Mouse (Mus musculus) embryonic facial prominence, embryonic 10.5 days (tissue): ENCODE data around the gene Slfn8. TPM values are rescaled to one million over a fixed set of nuclear protein-coding genes. Genes with fewer than 3 reads are reported as not detected.
"Not testable (repeated sequence)": the region's sequence is repeated elsewhere in the genome, so short reads cannot be mapped to it uniquely, and the experiment has no call there.

Source experiments
- DNase-seq: peaks from one replicate; pipeline ENCODE4 v3.0.0-alpha.2; 2017; ENCODE audit warnings: low spot score
- H3K27ac ChIP-seq: fragments of 300-500 bp; sonication (generic); replicated peaks from 2 replicates; pipeline ENCODE4 v1.5.1; 2016; ENCODE audit warnings: mild to moderate bottlenecking
- H3K27me3 ChIP-seq: fragments of 300-500 bp; sonication (generic); replicated peaks from 2 replicates; pipeline ENCODE4 v1.6.1; 2016; ENCODE audit warnings: low read depth, mild to moderate bottlenecking; ENCODE audit not compliant: poor library complexity, severe bottlenecking
- H3K36me3 ChIP-seq: fragments of 300-500 bp; sonication (generic); replicated peaks from 2 replicates; pipeline ENCODE4 v1.6.1; 2016; ENCODE audit warnings: mild to moderate bottlenecking, moderate library complexity
- H3K4me1 ChIP-seq: fragments of 300-500 bp; sonication (generic); 2 replicates; pipeline ENCODE4 v1.6.1; 2016
- H3K4me3 ChIP-seq: fragments of 300-500 bp; sonication (generic); 2 replicates; pipeline ENCODE4 v1.5.1; 2016; ENCODE audit warnings: mild to moderate bottlenecking, moderate library complexity
- H3K9me3 ChIP-seq: fragments of 300-500 bp; sonication (generic); 2 replicates; pipeline ENCODE4 v1.6.1; 2016; ENCODE audit warnings: mild to moderate bottlenecking
- WGBS: fragments of 180-500 bp; shearing (Covaris S2); methylation state at CpG from one replicate; pipeline ENCODE4 v1.1.7; 2016; 5-methylcytosine and 5-hydroxymethylcytosine counted together
- polyA plus RNA-seq: library from polyadenylated mRNA; unstranded; fragments of >200 nt; fragmentation: Nextera tagmentation; extraction: Ambion mirVana; gene quantifications from 2 replicates; pipeline ENCODE4 v1.2.1, GENCODE M21; 2016

Slfn8 gene
- polyA plus RNA-seq, 1 experiment from 2014 or later: 0.14 TPM

DNA sequence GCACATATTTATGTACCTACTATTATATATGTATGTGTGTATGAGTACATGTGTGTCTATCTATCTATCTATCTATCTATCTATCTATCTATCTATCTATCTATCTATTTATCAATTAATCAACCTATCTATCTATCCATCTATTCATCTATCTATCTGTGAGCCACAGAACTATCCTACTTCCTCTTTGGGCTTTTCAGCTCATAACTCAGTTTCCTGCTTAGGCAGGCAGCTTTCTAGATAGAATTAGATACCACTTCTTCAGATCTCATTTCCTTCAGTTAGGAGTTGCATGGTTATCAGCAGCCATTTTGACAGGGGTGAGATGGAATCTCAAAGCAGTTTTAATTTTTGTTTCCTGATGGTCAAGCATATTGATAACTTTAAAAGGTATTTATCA, 20.4 kb upstream of the Slfn8 start:
- Histone ChIP-seq H3K4me1 (no peaks in the 10 kb centered on the region), H3K36me3 (no peaks in the 10 kb centered on the region), H3K9me3 (no peaks in the 10 kb centered on the region), H3K27ac (no peak overlapping the region), H3K4me3 (no peak overlapping the region), H3K27me3 (peaks cover 19% of the 10 kb centered on the region)
- DNase-seq: no peak

DNA sequence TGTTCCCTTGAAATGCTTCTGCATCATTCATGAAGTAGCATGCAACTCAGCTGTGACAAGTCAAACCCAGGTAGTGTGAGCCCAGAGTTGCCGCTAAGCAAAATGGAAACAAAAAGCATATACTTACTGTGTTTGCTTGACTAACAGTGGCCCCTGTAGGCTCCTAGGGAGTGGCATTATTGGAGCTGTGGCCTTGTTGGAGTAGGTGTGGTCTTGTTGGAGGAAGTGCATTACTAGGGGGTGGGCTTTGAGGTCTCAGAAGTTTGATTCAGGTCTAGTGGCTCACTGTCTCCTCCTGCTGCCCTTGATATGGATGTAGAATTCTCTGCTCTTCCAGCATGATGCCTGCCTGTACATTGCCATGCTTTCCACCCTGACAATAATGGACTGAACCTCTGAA, 19.7 kb upstream of the Slfn8 start:
- Histone ChIP-seq H3K4me3 (no peak overlapping the region), H3K4me1 (no peaks in the 10 kb centered on the region), H3K27ac (no peak overlapping the region), H3K36me3 (no peaks in the 10 kb centered on the region), H3K9me3 (no peaks in the 10 kb centered on the region), H3K27me3 (peaks cover 19% of the 10 kb centered on the region)
- DNase-seq: no peak
- WGBS: 28% methylated on average over 1 of the region's 1 CpGs

DNA sequence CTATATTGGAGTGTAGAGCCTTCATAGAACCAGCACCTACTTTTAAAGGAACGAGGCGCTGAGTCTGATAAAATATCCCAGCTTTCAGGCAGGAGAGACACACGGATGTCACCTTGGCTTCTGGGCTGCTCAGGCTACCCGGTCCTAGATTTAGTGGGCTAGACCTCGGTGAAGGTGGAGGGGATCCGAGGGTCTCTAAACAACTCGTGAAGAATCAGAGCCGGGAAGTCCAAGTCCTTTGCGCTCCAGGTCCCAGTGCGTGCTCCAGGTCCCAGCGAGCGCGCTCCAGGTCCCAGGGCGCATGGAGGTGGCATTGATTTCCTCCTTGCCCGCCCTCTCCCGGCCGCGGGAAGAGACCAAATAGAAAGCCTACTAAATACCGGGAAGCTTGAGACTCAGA, 19.2 kb upstream of the Slfn8 start:
- Histone ChIP-seq H3K4me3 (peak overlapping the region; percentile 35), H3K4me1 (no peaks in the 10 kb centered on the region), H3K9me3 (no peaks in the 10 kb centered on the region), H3K27me3 (peaks cover 19% of the 10 kb centered on the region), H3K36me3 (no peaks in the 10 kb centered on the region), H3K27ac (no peak overlapping the region)
- no peak for DNase-seq
- 10% methylated on average over 19 of the region's 19 CpGs for WGBS

DNA sequence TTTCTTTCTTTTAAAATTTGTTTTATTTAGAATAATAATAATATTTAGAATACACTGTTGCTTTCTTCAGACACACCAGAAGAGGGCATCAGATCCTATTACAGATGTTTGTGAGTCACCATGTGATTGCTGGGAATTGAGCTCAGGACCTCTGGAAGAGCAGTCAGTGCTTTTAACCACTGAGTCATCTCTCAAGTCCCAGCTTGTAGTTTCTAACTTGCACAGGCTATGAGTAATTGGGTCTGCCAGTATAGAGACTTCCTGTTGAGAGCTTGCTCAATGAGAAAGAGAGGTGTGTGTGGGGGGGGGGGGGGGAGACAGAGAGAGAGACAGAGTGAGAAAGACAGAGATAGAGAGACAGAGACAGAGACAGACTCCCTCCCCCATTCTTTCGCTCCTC, 18.5 kb upstream of the Slfn8 start:
- Histone ChIP-seq H3K4me3 (no peak overlapping the region), H3K36me3 (no peaks in the 10 kb centered on the region), H3K4me1 (no peaks in the 10 kb centered on the region), H3K9me3 (no peaks in the 10 kb centered on the region), H3K27ac (no peak overlapping the region), H3K27me3 (peaks cover 19% of the 10 kb centered on the region)
- WGBS: no CpG with 5 or more reads among the region's 1 CpGs
- no peak for DNase-seq

DNA sequence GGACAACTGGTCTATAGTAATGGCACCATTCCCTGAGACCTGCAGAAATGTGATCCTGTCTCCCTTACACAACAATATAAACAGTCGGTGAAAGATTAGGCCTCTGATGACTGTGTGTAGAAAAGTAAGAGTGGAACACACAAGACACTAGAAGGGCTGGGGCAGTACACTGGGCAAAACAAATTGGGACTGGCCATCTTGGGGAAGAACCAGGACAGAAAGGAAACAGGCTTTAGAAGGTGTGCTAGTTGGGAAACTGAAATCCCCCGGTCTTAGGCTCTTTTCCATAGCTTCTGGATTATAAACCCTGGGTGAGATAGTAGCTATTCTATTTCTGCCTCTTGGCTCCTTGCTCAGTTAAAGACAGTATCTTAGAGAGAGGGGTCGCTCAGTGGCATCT, 18.1 kb upstream of the Slfn8 start:
- not testable (repeated sequence) for DNase-seq, H3K36me3 ChIP-seq, H3K4me1 ChIP-seq, H3K27ac ChIP-seq, H3K9me3 ChIP-seq, H3K4me3 ChIP-seq
- peaks cover 19% of the 10 kb centered on the region for H3K27me3 ChIP-seq
- 81% methylated on average over 3 of the region's 3 CpGs for WGBS

DNA sequence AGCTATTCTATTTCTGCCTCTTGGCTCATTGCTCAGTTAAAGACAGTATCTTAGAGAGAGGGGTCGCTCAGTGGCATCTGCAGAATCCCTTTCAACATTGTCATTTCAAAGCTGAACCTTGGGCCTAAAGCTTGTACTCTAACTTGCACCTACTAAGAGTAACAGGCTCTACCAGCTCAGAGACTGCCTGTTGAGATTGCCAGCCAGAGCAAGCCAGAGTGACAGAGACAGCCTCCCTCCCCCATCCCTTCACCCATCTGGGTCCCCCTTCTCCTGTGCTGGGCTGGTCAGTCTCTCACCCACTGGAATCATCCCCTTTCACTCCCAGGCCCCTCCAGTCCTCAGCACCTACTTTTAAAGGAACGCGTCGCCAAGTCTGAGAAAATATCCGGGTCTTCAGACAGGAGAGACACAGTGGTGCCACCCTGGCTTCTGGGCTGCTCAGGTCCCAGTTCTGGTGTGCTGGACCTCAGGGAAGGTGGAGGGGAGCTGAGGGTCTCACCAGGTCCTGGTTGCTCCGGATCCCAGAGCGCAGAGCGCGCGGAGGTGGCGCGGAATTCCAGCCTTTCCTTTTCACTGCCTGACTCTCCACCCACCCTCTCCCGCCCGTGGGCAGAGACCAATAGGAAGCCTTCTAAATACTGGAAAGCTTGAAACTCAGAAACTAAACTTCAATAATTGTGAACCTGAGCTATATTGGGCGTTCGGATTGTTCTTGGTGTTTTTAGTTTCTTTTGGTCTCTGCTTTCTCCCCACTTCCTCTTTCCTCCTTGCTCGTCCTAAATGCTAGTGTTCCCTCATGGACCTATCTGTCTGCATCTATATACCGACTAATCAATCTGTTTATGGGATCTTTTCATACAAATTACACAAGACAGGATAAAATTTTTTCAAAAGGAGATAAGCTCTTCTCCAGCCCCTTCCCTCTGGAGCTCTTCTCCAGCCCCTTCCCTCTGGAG, 770 bp downstream of the Slfn8 start:
- not testable (repeated sequence) for H3K4me3 ChIP-seq, H3K9me3 ChIP-seq, H3K27ac ChIP-seq, DNase-seq, H3K36me3 ChIP-seq, H3K4me1 ChIP-seq, H3K27me3 ChIP-seq
- WGBS: 80% methylated on average over 18 of the region's 18 CpGs

DNA sequence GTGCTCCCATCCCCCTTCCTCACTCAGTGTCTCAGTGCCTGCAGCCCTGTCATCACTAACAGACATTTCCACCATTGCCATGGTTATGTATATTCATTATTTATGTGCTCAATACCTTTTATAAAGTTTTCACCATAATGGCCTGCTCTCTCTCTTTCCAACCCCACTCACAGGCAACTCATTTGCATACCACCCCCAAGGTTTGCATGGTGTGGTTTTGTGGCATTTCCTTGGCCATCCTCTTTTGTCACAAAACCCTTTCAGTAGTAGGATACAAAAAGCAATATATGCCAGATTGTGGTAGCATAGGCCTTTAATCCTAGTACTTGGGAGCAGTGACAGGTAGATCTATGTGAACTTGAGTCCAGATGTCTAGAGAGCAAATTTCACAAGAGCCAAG, 4.5 kb downstream of the Slfn8 start:
- Histone ChIP-seq H3K36me3 (no peaks in the 10 kb centered on the region), H3K27me3 (no peaks in the 10 kb centered on the region), H3K4me3 (no peak overlapping the region), H3K27ac (no peak overlapping the region), H3K4me1 (no peaks in the 10 kb centered on the region), H3K9me3 (no peaks in the 10 kb centered on the region)
- DNase-seq: no peak

DNA sequence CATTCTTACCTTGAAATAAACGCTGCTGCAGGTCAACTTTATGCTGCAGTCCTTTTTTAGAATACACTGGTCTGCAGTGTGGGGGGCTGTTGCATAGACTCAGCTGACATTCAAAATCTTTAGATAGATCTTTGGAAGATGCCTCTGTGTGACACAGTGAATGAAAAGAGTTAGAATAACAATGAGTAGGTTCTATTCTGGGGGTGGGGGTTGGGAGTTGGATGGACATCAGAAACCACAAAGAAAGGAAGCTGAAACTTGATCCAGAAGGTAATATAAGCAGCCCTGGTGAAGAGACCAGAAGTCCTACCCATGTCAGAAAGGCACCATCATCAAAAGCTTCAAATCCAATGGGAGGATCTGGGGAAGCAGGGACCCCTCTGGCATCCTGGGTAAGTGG, 7.3 kb downstream of the Slfn8 start:
- no peaks in the 10 kb centered on the region for H3K36me3 ChIP-seq
- DNase-seq: no peak
- WGBS: 82% methylated on average over 1 of the region's 1 CpGs

DNA sequence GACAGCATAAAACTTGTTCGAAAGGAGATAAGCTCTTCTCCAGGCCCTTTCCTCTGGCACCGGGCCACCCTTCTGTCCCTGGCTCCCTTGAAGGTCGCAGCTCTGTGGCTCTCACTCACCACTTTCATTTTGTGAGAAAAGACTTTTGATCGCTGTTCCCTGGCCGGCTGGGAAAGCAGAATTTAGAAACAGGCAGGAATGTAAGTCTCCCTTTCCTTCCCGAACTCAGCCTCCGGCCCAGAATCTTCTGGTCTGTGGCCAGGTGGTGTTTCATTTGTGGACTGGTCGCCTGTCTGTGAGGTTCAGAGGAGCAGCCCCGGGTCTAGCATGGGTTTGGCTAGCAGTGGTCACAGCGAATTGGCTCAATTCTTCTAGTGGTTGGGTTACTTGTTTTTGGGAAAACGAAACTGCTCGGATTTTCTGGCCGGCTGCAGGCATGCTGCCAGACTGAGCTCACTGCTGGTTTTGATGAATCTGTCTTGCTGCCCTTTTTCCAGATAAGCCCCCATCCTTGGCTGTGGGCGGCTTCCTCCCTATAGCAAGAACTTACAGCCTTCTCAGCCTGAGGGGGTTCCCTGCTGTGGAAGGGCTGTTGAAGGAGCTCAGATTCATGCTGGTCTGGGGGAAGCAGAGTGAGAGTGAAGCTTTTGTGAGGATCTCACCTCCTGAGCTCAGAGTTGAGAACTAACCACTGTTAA, 29.0 kb downstream of the Slfn8 start, which contains the start of gene Slfn9:
Gene Slfn9 (minus strand): TSS at position 362 of the 698 bp plus-strand sequence.
- DNase-seq: peak; percentile 47
- Histone ChIP-seq H3K4me3 (peak within 1 kb of the TSS; percentile 53), H3K4me1 (peaks cover 25% of the 10 kb centered on the region), H3K27me3 (peaks cover 34% of the 10 kb centered on the region), H3K27ac (peak within 1 kb of the TSS; percentile 75), H3K9me3 (no peaks in the 10 kb centered on the region), H3K36me3 (peaks cover 7% of the 10 kb centered on the region)
- WGBS: 8% methylated on average over 14 of the region's 14 CpGs

More for the DNA sequence above, 7.3 kb downstream of the Slfn8 start:
- H3K4me1 ChIP-seq: no peaks in the 10 kb centered on the region
- H3K27me3 ChIP-seq: no peaks in the 10 kb centered on the region
- no peak overlapping the region for H3K4me3 ChIP-seq
- H3K27ac ChIP-seq: no peak overlapping the region
- H3K9me3 ChIP-seq: no peaks in the 10 kb centered on the region

DNA sequence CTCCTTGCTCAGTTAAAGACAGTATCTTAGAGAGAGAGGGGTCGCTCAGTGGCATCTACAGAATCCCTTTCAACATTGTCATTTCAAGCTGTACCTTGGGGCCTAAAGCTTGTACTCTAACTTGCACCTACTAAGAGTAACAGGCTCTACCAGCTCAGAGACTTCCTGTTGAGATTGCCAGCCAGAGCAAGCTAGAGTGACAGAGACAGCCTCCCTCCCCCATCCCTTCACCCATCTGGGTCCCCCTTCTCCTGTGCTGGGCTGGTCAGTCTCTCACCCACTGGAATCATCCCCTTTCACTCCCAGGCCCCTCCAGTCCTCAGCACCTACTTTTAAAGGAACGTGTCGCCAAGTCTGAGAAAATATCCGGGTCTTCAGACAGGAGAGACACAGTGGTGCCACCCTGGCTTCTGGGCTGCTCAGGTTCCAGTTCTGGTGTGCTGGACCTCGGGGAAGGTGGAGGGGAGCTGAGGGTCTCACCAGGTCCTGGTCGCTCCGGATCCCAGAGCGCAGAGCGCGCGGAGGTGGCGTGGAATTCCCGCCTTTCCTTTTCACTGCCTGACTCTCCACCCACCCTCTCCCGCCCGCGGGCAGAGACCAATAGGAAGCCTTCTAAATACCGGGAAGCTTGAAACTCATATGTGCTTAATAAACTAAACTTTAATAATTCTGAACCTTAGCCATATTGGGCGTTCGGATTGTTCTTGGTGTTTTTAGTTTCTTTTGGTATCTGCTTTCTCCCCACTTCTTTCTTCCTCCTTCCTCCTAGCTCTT, 29.8 kb downstream of the Slfn8 start:
- H3K4me3 ChIP-seq: peak overlapping the region; percentile 53
- H3K27me3 ChIP-seq: peaks cover 34% of the 10 kb centered on the region
- H3K36me3 ChIP-seq: peaks cover 16% of the 10 kb centered on the region
- peak; percentile 77 for DNase-seq
- peak overlapping the region; percentile 75 for H3K27ac ChIP-seq
- peaks cover 25% of the 10 kb centered on the region for H3K4me1 ChIP-seq
- 18% methylated on average over 19 of the region's 19 CpGs for WGBS
- H3K9me3 ChIP-seq: not testable (repeated sequence)

DNA sequence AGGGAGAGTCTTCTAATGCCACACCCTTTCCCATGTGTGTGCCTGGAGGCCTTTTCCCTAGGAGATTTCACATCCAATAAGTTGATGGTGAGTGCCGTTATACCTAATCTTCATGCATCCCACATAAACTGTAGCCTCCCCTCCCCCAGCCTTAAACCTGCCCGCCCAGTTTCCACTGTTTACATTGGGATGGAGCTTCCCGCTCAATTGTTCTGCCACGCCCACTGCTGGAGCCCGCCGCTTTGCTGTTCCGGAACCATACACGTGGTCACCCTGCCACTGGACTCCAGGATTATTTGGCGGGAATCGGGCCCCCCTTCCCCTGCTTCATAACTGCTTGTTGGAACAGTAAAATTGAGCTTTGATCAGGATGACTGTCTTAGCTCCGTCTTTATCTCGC, 31.3 kb downstream of the Slfn8 start:
- WGBS: 30% methylated on average over 12 of the region's 12 CpGs
- Histone ChIP-seq H3K36me3 (peaks cover 29% of the 10 kb centered on the region), H3K4me1 (peaks cover 25% of the 10 kb centered on the region), H3K27ac (no peak overlapping the region), H3K27me3 (peaks cover 34% of the 10 kb centered on the region), H3K9me3 (peaks cover 4% of the 10 kb centered on the region; the same call in 1 of the 2 replicates), H3K4me3 (peak overlapping the region; percentile 53; the same call in 1 of the 2 replicates)
- peak; percentile 44 for DNase-seq

DNA sequence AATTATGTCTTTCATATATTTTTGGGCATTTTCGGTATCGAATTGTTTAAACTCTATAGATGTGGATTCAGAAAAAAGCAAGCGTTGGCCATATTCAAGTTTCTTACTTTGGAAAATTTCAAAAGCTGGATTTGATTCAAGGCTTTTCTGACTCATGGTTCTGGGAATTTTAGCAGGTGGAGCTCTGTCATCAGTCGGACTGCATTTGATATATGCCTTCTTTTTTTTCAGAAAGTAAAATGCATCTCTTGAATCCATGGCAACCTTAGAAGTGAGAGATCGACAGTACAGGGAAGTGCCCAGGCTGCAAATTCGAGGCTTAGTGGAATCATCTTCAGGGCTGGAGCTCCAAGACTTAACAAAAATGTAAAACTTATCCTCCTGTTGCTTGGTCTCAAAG, 33.0 kb downstream of the Slfn8 start:
- peaks cover 41% of the 10 kb centered on the region for H3K36me3 ChIP-seq
- peaks cover 4% of the 10 kb centered on the region; the same call in 1 of the 2 replicates for H3K9me3 ChIP-seq
- H3K27me3 ChIP-seq: peaks cover 32% of the 10 kb centered on the region
- DNase-seq: no peak
- 87% methylated on average over 6 of the region's 6 CpGs for WGBS
- H3K27ac ChIP-seq: no peak overlapping the region
- no peak overlapping the region for H3K4me3 ChIP-seq
- H3K4me1 ChIP-seq: peaks cover 25% of the 10 kb centered on the region
